Mouse (Mus musculus) midbrain, embryonic 14.5 days (tissue): ENCODE results near the gene Knstrn. TPM values are rescaled to one million over a fixed set of nuclear protein-coding genes. Genes with fewer than 3 reads are reported as not detected.

Source experiments
- ATAC-seq: fragments of 200-750 bp; cut with Nextera tagmentation; 2 replicates; pipeline ENCODE4 v1.8.0; 2017; ENCODE audit warnings: moderate number of reproducible peaks, moderate library complexity; ENCODE audit not compliant: low FRiP score, low TSS enrichment
- DNase-seq: peaks from one replicate; pipeline ENCODE4 v3.0.0-alpha.2; 2015
- H3K27ac ChIP-seq: fragments of 300-500 bp; sonication (generic); replicated peaks from 2 replicates; pipeline ENCODE4 v1.5.1; 2014; ENCODE audit warnings: mild to moderate bottlenecking, low read depth, low read length, moderate library complexity
- H3K27me3 ChIP-seq: fragments of 300-500 bp; sonication (generic); 2 replicates; pipeline ENCODE4 v1.6.1; 2014; ENCODE audit warnings: low read length, control low read depth, mixed read lengths; ENCODE audit not compliant: control insufficient read depth, insufficient read depth
- H3K36me3 ChIP-seq: fragments of 300-500 bp; sonication (generic); 2 replicates; pipeline ENCODE4 v1.6.1; 2014; ENCODE audit warnings: low read length, control low read depth; ENCODE audit not compliant: control insufficient read depth, insufficient read depth
- H3K4me1 ChIP-seq: fragments of 300-500 bp; sonication (generic); 2 replicates; pipeline ENCODE4 v1.6.1; 2014; ENCODE audit warnings: mild to moderate bottlenecking, antibody characterized with exemption, low read length, control low read depth; ENCODE audit not compliant: control insufficient read depth, insufficient read depth
- H3K4me2 ChIP-seq: fragments of 300-500 bp; sonication (generic); 2 replicates; pipeline ENCODE4 v1.6.1; 2014; ENCODE audit warnings: mild to moderate bottlenecking, low read length, moderate library complexity
- H3K4me3 ChIP-seq: fragments of 300-500 bp; sonication (generic); replicated peaks from 2 replicates; pipeline ENCODE4 v1.5.1; 2014; ENCODE audit warnings: low read depth, low read length
- H3K9ac ChIP-seq: fragments of 300-500 bp; sonication (generic); replicated peaks from 2 replicates; pipeline ENCODE4 v1.6.1; 2014; ENCODE audit warnings: mild to moderate bottlenecking, low read length, moderate library complexity
- H3K9me3 ChIP-seq: fragments of 300-500 bp; sonication (generic); 2 replicates; pipeline ENCODE4 v1.6.1; 2016; ENCODE audit warnings: low read length, control low read depth, mixed read lengths; ENCODE audit not compliant: control insufficient read depth
- WGBS: fragments of 180-500 bp; shearing (Covaris S2); extraction: QIAGEN DNeasy Blood & Tissue Kit; methylation state at CpG from one replicate; pipeline ENCODE4 v1.1.7; 2014; 5-methylcytosine and 5-hydroxymethylcytosine counted together
- polyA plus RNA-seq: library from polyadenylated mRNA; unstranded; fragments of >200 nt; fragmentation: Nextera tagmentation; extraction: Ambion mirVana; gene quantifications from 2 replicates; pipeline ENCODE4 v1.2.1, GENCODE M21; 2014

The Knstrn gene
- polyA plus RNA-seq, 1 experiment from 2014 or later, result 32.5 TPM

DNA sequence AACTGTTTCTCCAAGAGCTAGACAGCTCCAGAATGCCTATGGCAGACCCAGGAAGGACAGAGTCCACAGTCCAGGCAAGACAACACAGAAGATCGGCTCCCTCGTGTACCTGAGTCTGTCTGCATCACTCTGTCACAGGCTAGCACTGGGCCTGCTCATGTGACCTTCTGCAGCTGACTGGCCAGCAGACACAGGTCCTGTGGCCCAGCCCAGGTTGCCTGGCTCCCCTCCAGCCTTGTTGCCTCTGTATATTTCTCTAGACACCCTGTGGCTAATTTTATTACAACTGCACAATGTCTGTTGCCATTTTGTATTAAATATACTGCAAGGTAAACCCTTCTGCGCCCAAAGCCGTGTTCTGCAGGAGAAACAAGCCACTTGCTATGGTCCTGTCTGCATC, 67.2 kb downstream of the Knstrn start:
- DNase-seq (no peak), ATAC-seq (no peak)
- H3K9ac ChIP-seq, result no peak overlapping the region
- H3K27ac ChIP-seq, result no peak overlapping the region
- no peaks in the 10 kb centered on the region for H3K9me3 ChIP-seq
- WGBS, result 80% methylated on average over 4 of the region's 4 CpGs
- H3K27me3 ChIP-seq, result peaks cover 10% of the 10 kb centered on the region; the same call in 1 of the 2 replicates
- H3K4me2 ChIP-seq, result no peak overlapping the region
- H3K4me1 ChIP-seq, result peaks cover 4% of the 10 kb centered on the region; the same call in 1 of the 2 replicates
- no peak overlapping the region for H3K4me3 ChIP-seq
- peaks cover 7% of the 10 kb centered on the region; the same call in 1 of the 2 replicates for H3K36me3 ChIP-seq

GRCm38 (mm10) chr2:118881956-118882355, 68.2 kb downstream of the Knstrn start:
- Histone ChIP-seq H3K9me3 (no peaks in the 10 kb centered on the region), H3K27me3 (peaks cover 10% of the 10 kb centered on the region; the same call in 1 of the 2 replicates), H3K4me2 (no peak overlapping the region), H3K4me3 (no peak overlapping the region), H3K36me3 (no peaks in the 10 kb centered on the region), H3K27ac (no peak overlapping the region), H3K4me1 (peaks cover 4% of the 10 kb centered on the region; the same call in 1 of the 2 replicates), H3K9ac (no peak overlapping the region)
- 86% methylated on average over 5 of the region's 5 CpGs for WGBS
- DNase-seq, result no peak
- ATAC-seq, result no peak

DNA sequence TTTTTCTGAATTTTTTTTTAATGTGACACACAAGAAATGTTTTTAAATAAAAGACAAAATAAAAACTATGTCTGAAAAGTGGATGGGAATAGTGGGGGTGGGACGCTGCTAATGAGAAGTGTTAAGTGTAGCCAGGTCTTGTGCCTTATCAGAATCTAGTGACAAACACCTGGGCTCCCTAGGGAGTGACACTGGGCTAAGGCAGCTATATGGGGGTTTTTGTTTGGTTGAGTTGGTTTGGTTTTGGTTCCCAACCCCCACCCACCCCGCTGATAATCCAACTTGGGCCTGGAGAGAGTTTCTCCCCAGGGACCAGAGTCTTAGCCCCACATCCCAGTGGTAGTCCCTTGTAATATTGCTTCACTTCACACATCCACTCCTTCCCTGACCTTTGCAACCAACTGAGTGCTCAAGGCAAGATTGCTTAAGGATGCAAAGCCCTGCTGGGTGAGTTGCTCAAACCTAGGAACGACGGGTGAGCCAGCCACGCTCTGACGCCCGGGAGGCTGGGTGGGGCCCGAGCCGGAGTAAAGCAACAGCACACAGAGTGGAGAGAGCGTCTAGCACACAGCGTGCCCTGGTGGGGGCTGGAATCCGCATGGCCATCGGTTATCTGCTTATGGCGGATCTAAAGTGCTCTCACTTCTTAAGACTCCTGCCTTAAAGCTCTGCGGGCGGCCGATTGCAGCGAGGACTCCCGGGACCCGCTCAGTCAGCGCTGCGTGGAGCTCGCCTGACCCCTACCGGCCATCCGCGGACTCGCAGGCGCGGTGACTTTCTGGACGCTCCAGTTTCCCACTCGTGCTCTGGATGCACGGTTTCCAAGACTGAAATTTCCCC, 69.3 kb downstream of the Knstrn start:
- 2% methylated on average over 32 of the region's 32 CpGs for WGBS
- peak overlapping the region; percentile 37 for H3K4me3 ChIP-seq
- peak overlapping the region; percentile 81 for H3K4me2 ChIP-seq
- peaks cover 10% of the 10 kb centered on the region; the same call in 1 of the 2 replicates for H3K27me3 ChIP-seq
- no peaks in the 10 kb centered on the region for H3K9me3 ChIP-seq
- H3K4me1 ChIP-seq, result peaks cover 4% of the 10 kb centered on the region; the same call in 1 of the 2 replicates
- ATAC-seq (peak; percentile 64), DNase-seq (peak; percentile 92)
- H3K27ac ChIP-seq, result no peak overlapping the region
- H3K9ac ChIP-seq, result peak overlapping the region; percentile 44; the same call in 1 of the 2 replicates
- no peaks in the 10 kb centered on the region for H3K36me3 ChIP-seq

GRCm38 (mm10) chr2:118887440-118887839, 73.6 kb downstream of the Knstrn start:
- Histone ChIP-seq H3K4me1 (peaks cover 4% of the 10 kb centered on the region; the same call in 1 of the 2 replicates), H3K36me3 (no peaks in the 10 kb centered on the region), H3K27me3 (peaks cover 10% of the 10 kb centered on the region; the same call in 1 of the 2 replicates), H3K9ac (no peak overlapping the region), H3K27ac (no peak overlapping the region), H3K9me3 (no peaks in the 10 kb centered on the region), H3K4me3 (no peak overlapping the region), H3K4me2 (peak overlapping the region; percentile 32)
- DNase-seq (no peak), ATAC-seq (no peak)
- WGBS, result 65% methylated on average over 13 of the region's 13 CpGs

DNA sequence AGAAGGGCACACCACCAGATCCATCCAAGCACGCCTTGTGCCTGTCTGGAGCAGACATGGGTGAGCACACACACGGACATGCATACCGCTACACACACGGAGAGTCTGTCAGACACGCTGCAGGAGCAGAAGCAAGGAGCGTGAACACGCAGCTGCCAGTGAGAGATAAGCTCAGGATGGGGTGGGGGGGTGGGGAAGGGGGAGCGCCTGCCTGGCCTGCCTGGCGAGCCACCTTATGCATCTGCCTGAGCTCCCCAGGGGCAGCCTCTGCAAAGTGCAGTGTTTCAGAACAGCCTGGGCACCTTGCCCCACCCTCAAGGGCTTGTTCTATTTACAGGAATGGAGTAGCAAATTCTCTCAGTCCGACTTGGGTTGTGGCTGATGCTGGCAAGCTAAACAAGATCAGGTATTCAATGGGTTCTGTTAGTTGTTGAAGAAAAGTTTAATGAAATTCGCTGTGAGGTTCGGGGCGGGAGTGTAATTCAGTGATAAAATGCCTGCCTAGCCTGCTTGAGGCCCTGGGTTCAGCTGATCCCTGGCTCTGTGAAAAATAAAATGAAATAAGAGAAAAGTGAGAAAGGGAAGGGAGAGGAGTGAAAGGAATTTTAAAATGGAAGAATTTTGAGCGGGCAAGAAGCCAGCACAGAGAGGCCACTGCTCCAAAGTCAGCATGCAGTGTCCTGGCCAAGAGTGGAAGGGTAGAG, 74.2 kb downstream of the Knstrn start:
- Histone ChIP-seq H3K9me3 (no peaks in the 10 kb centered on the region), H3K4me1 (peaks cover 2% of the 10 kb centered on the region; the same call in 1 of the 2 replicates), H3K27ac (no peak overlapping the region), H3K27me3 (peaks cover 10% of the 10 kb centered on the region; the same call in 1 of the 2 replicates), H3K9ac (no peak overlapping the region), H3K4me2 (peak overlapping the region; percentile 32), H3K4me3 (no peak overlapping the region), H3K36me3 (no peaks in the 10 kb centered on the region)
- DNase-seq (peak; percentile 52), ATAC-seq (peak; percentile 34; the same call in 1 of the 2 replicates)
- 23% methylated on average over 14 of the region's 14 CpGs for WGBS

DNA sequence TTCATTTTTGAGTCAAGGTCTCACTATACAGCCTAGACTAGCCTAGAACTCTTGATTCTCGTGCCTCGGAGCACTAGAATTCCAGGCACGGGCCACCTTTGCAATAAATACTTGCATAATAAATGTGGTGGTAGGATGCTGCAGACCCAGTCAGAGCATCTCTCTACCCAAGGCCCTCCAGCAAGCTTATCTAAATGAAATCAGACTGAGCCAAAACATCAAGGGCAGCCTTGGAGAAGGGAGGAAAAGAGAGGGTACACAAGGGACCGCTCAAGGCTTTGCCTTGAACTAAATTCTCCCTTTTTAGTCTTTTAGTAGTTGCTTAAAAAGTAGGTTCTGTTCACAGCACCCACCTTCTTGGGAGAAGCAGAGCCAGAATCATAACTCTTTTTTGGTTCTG, 77.4 kb downstream of the Knstrn start:
- Histone ChIP-seq H3K9ac (no peak overlapping the region), H3K27ac (no peak overlapping the region), H3K4me3 (no peak overlapping the region), H3K27me3 (peaks cover 20% of the 10 kb centered on the region), H3K36me3 (no peaks in the 10 kb centered on the region), H3K4me2 (no peak overlapping the region), H3K4me1 (no peaks in the 10 kb centered on the region), H3K9me3 (no peaks in the 10 kb centered on the region)
- 93% methylated on average over 4 of the region's 4 CpGs for WGBS
- ATAC-seq (no peak), DNase-seq (no peak)

GRCm38 (mm10) chr2:118895990-118896913, 82.4 kb downstream of the Knstrn start:
- Histone ChIP-seq H3K27me3 (peaks cover 60% of the 10 kb centered on the region), H3K36me3 (no peaks in the 10 kb centered on the region), H3K4me1 (peaks cover 26% of the 10 kb centered on the region), H3K4me3 (peak overlapping the region; percentile 35), H3K9ac (0 out of 2 replicates have a peak overlapping the region, but pooled peaks have one; percentile 39), H3K9me3 (no peaks in the 10 kb centered on the region), H3K4me2 (peak overlapping the region; percentile 65), H3K27ac (no peak overlapping the region)
- DNase-seq, result peak; percentile 63
- ATAC-seq, result no peak
- WGBS, result under 1% methylated on average over 38 of the region's 38 CpGs

DNA sequence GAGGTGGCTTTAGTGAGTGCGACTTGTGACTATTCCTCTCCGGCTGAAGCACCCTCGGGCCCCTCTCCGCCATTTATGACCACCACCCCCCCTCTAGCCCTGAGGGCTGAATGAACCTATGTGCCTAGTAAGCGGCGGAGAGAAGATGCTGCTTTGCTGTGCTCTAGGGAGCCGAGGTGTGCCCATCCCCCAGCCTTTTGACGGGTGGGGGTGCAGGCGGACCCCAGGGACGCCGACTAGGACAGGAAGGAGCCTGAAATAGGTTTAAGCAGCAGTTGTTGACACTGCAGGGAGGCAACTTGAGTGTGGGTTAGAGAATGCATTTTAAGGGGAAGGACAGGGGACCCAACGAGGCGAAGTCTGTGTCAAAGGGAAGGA, 83.1 kb downstream of the Knstrn start:
- Histone ChIP-seq H3K9ac (peak overlapping the region; percentile 39; the same call in 1 of the 2 replicates), H3K4me2 (peak overlapping the region; percentile 65), H3K9me3 (no peaks in the 10 kb centered on the region), H3K36me3 (no peaks in the 10 kb centered on the region), H3K4me1 (peaks cover 26% of the 10 kb centered on the region), H3K27me3 (peaks cover 60% of the 10 kb centered on the region), H3K27ac (no peak overlapping the region), H3K4me3 (peak overlapping the region; percentile 35)
- DNase-seq (no peak), ATAC-seq (no peak)
- under 1% methylated on average over 13 of the region's 13 CpGs for WGBS
